Mouse (Mus musculus) kidney, embryonic 14.5 days (tissue): ENCODE measurements at regions not wholly inside any gene's neighbourhood (a gene's known extent, or its start where the extent isn't known, plus 50 kb on each side); places are given as distances from the start of the nearest gene placed in this dataset.

ENCODE experiments used
- ATAC-seq: fragments of 200-750 bp; cut with Nextera tagmentation; 2 replicates; pipeline ENCODE4 v1.8.0; 2017; ENCODE audit warnings: moderate number of reproducible peaks, mild to moderate bottlenecking, moderate TSS enrichment, moderate library complexity; ENCODE audit not compliant: low FRiP score, low TSS enrichment
- H3K27ac ChIP-seq: fragments of 300-500 bp; sonication (generic); 2 replicates; pipeline ENCODE4 v1.5.1; 2014; ENCODE audit warnings: low read depth, mild to moderate bottlenecking, low read length, moderate library complexity, mixed read lengths
- H3K27me3 ChIP-seq: fragments of 300-500 bp; sonication (generic); 2 replicates; pipeline ENCODE4 v1.6.1; 2014; ENCODE audit warnings: mild to moderate bottlenecking, low read length; ENCODE audit not compliant: control insufficient read depth, insufficient read depth
- H3K36me3 ChIP-seq: fragments of 300-500 bp; sonication (generic); 2 replicates; pipeline ENCODE4 v1.6.1; 2014; ENCODE audit warnings: low read length, mixed read lengths; ENCODE audit not compliant: control insufficient read depth, insufficient read depth
- H3K4me1 ChIP-seq: fragments of 300-500 bp; sonication (generic); 2 replicates; pipeline ENCODE4 v1.6.1; 2014; ENCODE audit warnings: low read length, mixed read lengths; ENCODE audit not compliant: control insufficient read depth, insufficient read depth
- H3K4me2 ChIP-seq: fragments of 300-500 bp; sonication (generic); replicated peaks from 2 replicates; pipeline ENCODE4 v1.6.1; 2014; ENCODE audit warnings: low read depth, mild to moderate bottlenecking, low read length
- H3K4me3 ChIP-seq: fragments of 300-500 bp; sonication (generic); 2 replicates; pipeline ENCODE4 v1.5.1; 2014; ENCODE audit warnings: mild to moderate bottlenecking, low read length
- H3K9ac ChIP-seq: fragments of 300-500 bp; sonication (generic); 2 replicates; pipeline ENCODE4 v1.6.1; 2014; ENCODE audit warnings: low read depth, mild to moderate bottlenecking, low read length, moderate library complexity
- H3K9me3 ChIP-seq: fragments of 300-500 bp; sonication (generic); 2 replicates; pipeline ENCODE4 v1.6.1; 2016; ENCODE audit warnings: low read length; ENCODE audit not compliant: control insufficient read depth
- WGBS: fragments of 180-500 bp; shearing (Covaris S2); extraction: QIAGEN DNeasy Blood & Tissue Kit; methylation state at CpG from one replicate; pipeline ENCODE4 v1.1.7; 2014; 5-methylcytosine and 5-hydroxymethylcytosine counted together

DNA sequence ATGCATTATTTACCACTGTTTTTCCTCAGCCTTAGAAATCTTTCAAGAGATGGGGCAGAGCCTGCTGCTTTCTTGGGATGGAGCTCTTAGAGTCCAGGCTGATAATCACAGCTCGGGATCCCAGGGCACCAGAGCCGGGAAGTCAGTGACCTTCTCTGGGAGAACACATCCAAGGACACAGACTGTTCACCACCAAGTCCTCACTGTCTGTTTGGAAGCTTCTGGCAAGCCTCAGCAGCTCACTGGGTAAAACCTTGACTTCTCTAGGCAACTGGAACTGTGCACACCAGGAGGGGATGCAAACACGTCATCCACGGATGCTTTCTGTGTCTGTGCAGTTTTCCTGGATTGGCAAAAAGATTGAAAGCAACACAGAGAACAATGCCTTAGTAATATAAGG is 330.6 kb downstream of the Tcerg1l start:
- no peaks in the 10 kb centered on the region for H3K4me1 ChIP-seq
- no peaks in the 10 kb centered on the region; the same call in 1 of the 2 replicates for H3K27me3 ChIP-seq
- no peaks in the 10 kb centered on the region for H3K36me3 ChIP-seq
- H3K27ac ChIP-seq = no peak overlapping the region
- WGBS = 89% methylated on average over 4 of the region's 4 CpGs
- no peaks in the 10 kb centered on the region for H3K9me3 ChIP-seq
- no peak overlapping the region for H3K4me2 ChIP-seq
- no peak for ATAC-seq
- no peak overlapping the region for H3K4me3 ChIP-seq
- H3K9ac ChIP-seq = no peak overlapping the region

DNA sequence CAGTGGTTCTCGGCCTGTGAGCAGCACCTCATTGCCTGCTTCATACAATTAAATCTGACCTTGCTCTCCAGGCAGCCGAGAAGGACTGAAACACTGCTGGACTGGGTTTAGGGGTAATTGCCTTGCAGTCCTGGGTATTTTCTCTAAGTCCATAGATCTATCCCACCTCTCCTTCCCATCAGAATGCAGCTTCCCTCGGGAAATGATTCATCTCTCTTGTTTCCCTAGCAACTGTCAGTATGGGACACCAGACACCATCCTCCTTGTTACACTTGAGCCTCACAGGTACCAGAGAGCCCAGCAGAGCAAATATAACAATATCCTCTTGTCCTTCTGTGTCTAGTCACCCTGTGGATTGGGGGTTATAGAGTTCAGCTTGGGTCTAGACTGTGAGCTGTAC is 322.3 kb downstream of the Tcerg1l start:
- H3K27me3 ChIP-seq = no peaks in the 10 kb centered on the region
- H3K36me3 ChIP-seq = no peaks in the 10 kb centered on the region
- no peaks in the 10 kb centered on the region for H3K9me3 ChIP-seq
- no peak overlapping the region for H3K4me3 ChIP-seq
- ATAC-seq = peak; percentile 49
- no peak overlapping the region for H3K4me2 ChIP-seq
- WGBS = 44% methylated on average over 3 of the region's 3 CpGs
- H3K27ac ChIP-seq = no peak overlapping the region
- H3K9ac ChIP-seq = no peak overlapping the region
- no peaks in the 10 kb centered on the region for H3K4me1 ChIP-seq

DNA sequence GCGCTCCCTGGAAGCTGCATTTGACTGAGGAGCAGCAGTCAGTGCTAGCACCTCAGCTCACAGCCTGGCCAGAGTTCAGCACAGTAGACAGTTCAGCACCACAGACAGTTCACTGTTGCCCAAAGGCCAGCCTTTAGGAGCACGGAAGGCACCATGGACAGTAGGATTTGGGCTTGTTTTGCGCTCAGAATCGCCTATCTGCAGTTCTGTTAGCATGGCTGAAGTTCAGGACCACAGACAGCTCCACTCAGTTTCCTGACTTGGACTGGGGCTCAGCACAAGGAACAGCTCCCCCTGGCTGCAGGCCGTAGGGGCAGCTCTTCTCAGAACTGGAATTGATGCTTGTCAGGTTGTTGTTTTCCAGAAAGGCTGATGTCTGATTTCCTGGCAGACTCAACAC is 313.6 kb downstream of the Tcerg1l start:
- Histone ChIP-seq H3K9me3 (no peaks in the 10 kb centered on the region), H3K27ac (no peak overlapping the region), H3K9ac (no peak overlapping the region), H3K27me3 (no peaks in the 10 kb centered on the region), H3K4me2 (no peak overlapping the region), H3K4me1 (no peaks in the 10 kb centered on the region), H3K36me3 (no peaks in the 10 kb centered on the region), H3K4me3 (no peak overlapping the region)
- peak; percentile 90 for ATAC-seq
- WGBS = 15% methylated on average over 5 of the region's 5 CpGs

DNA sequence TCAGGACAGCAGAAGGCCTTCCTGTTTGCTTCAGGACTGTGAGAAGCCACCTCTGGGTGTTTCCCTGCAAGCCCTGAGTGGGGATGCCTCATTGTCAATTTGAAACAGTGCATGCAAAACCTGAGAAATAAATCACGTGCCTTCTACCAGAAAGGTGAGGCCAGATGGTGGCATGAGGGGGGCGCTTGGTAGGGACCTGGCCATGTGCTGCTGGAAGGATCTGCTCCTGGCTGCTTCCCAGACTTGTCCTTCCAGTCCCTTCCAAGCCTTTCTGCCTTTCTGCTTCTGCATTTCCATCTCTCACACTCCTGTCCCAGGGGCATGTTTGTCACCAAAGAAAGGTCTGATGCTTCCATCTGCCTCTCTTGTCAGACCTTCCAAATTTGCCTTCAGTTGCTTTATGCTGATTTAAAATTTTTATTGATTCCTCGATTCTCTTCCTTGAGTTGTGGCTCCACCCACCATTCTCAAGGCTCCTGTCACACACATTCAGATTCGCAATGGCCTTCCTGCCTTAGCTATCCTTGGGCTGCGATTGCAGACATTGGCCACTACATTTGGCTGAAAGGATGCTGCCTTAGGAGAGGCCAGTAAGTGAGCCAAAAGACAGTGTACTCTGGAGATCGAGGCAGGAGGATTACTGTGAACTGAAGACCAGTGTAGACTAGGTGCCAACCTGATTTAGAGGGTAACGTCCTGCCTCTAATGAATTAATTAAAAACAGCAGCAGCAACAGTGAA is 289.9 kb downstream of the Tcerg1l start:
- H3K27me3 ChIP-seq = no peaks in the 10 kb centered on the region
- H3K4me1 ChIP-seq = no peaks in the 10 kb centered on the region
- H3K27ac ChIP-seq = no peak overlapping the region
- H3K9me3 ChIP-seq = no peaks in the 10 kb centered on the region
- H3K36me3 ChIP-seq = no peaks in the 10 kb centered on the region
- H3K9ac ChIP-seq = no peak overlapping the region
- ATAC-seq = no peak
- no peak overlapping the region for H3K4me2 ChIP-seq
- WGBS = 61% methylated on average over 7 of the region's 7 CpGs
- no peak overlapping the region for H3K4me3 ChIP-seq

DNA sequence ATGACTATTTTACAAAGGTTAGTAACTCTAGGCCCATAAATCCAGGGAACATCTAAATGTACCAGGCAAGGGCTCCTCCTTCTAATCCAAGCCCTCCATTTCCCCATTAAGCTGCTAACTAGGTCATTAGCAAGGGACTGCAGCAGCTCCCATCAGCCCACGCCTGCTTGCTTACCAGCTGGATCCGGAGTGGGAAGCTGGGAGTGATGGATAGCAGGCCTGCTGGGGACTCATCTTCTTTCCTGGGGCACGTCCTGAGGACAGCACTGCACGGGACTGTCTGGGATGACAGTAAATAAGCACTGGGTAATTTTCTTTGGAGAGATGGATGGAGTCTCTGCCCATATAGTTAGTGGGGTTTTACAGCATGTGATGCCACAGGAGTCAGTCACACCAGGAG is 276.0 kb downstream of the Tcerg1l start:
- no peak for ATAC-seq
- no peak overlapping the region for H3K4me2 ChIP-seq
- H3K36me3 ChIP-seq = no peaks in the 10 kb centered on the region
- no peak overlapping the region for H3K27ac ChIP-seq
- H3K4me1 ChIP-seq = no peaks in the 10 kb centered on the region
- H3K27me3 ChIP-seq = no peaks in the 10 kb centered on the region
- no peaks in the 10 kb centered on the region for H3K9me3 ChIP-seq
- no peak overlapping the region for H3K4me3 ChIP-seq
- H3K9ac ChIP-seq = no peak overlapping the region
- 16% methylated on average over 4 of the region's 4 CpGs for WGBS

DNA sequence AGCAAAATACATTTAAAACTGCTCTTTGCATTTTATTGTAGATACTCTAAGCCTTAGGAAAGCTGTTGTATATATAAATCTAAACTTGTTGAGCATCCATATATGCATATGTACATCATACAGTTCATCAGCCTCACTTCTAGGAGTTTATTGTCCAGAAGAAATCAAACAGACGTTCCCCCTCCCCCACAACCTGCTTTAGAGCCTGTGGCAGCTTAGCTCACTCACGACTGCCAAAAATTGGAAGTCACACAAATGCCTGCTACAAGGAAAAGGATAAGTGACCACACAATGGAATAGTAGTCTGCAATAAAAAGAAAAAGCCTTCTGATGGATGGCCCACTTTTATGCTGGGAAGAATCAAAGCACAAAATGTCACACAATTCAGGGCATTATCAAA is 267.8 kb downstream of the Tcerg1l start:
- no peaks in the 10 kb centered on the region for H3K36me3 ChIP-seq
- no peaks in the 10 kb centered on the region for H3K27me3 ChIP-seq
- H3K4me2 ChIP-seq = no peak overlapping the region
- H3K9ac ChIP-seq = no peak overlapping the region
- H3K4me1 ChIP-seq = no peaks in the 10 kb centered on the region
- WGBS = 61% methylated on average over 2 of the region's 2 CpGs
- H3K27ac ChIP-seq = no peak overlapping the region
- H3K9me3 ChIP-seq = no peaks in the 10 kb centered on the region
- H3K4me3 ChIP-seq = no peak overlapping the region
- ATAC-seq = no peak

DNA sequence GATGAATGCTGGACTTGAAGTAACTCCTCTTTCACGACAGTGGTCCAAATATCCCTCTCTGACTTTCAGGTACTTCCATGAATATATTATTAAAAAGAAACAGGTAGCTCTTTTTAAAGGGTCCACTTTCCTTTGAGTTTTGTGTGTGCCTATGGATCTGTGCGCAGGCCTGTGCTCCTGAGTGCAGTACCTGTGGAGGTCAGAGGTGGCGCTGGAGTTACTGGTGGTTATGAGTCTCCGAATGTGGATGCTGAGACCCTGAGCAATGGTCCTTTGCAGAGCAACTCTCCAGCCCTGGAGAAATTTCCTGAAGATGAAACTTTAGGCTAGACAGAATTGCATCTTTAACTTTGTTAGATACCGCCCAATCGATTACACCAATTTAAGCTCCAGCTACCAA is 264.1 kb downstream of the Tcerg1l start:
- Histone ChIP-seq H3K4me1 (no peaks in the 10 kb centered on the region), H3K27ac (no peak overlapping the region), H3K9ac (no peak overlapping the region), H3K27me3 (no peaks in the 10 kb centered on the region), H3K36me3 (no peaks in the 10 kb centered on the region), H3K4me3 (no peak overlapping the region), H3K4me2 (no peak overlapping the region), H3K9me3 (no peaks in the 10 kb centered on the region)
- no peak for ATAC-seq
- WGBS = 93% methylated on average over 6 of the region's 6 CpGs

DNA sequence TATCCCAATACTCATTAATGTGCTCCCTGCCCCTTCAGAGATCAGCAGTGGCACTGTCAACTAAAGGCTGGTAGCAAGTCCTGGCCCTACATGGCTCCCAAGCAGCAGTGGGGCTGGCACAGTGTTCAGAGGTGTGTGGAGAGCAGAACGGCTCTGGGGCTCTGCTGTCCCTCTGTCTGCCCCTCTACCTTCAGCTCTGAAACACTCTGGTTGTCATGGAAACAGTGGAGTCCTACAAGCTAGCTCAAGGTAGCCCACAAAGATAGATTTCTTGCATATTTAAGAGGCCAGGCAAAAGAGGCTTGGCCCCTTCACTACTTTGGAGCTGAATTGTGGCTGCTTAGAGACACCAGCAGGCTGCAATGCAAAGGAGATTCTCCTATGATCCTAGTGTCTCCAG is 259.6 kb downstream of the Tcerg1l start:
- no peak overlapping the region for H3K4me2 ChIP-seq
- no peak overlapping the region for H3K9ac ChIP-seq
- H3K9me3 ChIP-seq = no peaks in the 10 kb centered on the region
- ATAC-seq = no peak
- H3K27me3 ChIP-seq = no peaks in the 10 kb centered on the region
- WGBS = 31% methylated on average over 1 of the region's 1 CpGs
- no peak overlapping the region for H3K4me3 ChIP-seq
- no peaks in the 10 kb centered on the region for H3K4me1 ChIP-seq
- no peak overlapping the region for H3K27ac ChIP-seq
- H3K36me3 ChIP-seq = no peaks in the 10 kb centered on the region

DNA sequence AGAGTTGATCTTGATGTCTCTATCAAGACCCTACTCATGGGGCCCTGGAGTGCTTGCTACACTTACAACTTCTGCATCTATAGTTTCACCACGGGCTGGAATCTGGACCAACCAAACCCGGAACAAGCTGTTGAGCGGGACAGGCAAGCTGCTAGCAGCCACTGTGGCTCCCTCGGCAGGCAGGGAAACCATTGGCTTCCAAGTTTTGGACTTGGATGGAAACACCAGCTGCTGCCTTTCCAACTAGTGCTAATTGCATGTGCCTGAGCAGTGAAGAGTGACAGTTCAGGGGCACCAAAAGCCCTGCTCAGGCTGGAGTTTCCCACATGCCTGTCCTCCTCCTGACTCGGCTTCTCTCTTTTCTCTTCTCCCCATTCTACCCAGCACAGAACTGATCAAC is 257.8 kb downstream of the Tcerg1l start:
- no peaks in the 10 kb centered on the region for H3K27me3 ChIP-seq
- no peak overlapping the region for H3K4me2 ChIP-seq
- no peak overlapping the region for H3K9ac ChIP-seq
- H3K9me3 ChIP-seq = no peaks in the 10 kb centered on the region
- WGBS = 81% methylated on average over 5 of the region's 5 CpGs
- no peaks in the 10 kb centered on the region for H3K4me1 ChIP-seq
- H3K27ac ChIP-seq = no peak overlapping the region
- no peaks in the 10 kb centered on the region for H3K36me3 ChIP-seq
- no peak for ATAC-seq
- H3K4me3 ChIP-seq = no peak overlapping the region
